Mouse (Mus musculus): ENCODE measurements around the gene Vmn1r13.
"Not testable (repeated sequence)": the region's sequence is repeated elsewhere in the genome, so short reads cannot be mapped to it uniquely, and the experiment has no call there.

Gene Vmn1r13

DNA sequence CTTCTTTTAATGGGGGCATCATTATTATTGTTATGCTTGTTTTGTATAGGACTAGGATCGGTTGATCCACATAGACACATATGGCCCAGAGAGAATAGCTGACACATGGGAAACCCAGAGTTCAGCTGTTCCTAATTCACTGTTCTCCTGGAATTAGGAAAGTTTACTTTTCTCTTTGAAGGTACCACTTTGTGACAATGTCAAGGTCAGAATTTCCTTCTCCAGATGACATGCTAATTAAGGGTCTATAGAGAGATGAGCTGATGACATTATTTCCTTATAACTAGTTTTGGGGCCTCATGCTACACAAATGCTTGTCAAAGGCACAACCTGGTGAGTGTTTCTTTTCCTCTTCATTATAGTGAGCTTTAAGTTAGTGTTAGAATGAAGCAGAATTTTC, at the start of gene Vmn1r13:
Gene Vmn1r13, plus strand, starts transcription at position 301 of the 400 bp plus-strand sequence.
- not testable (repeated sequence) for DNase-seq

DNA sequence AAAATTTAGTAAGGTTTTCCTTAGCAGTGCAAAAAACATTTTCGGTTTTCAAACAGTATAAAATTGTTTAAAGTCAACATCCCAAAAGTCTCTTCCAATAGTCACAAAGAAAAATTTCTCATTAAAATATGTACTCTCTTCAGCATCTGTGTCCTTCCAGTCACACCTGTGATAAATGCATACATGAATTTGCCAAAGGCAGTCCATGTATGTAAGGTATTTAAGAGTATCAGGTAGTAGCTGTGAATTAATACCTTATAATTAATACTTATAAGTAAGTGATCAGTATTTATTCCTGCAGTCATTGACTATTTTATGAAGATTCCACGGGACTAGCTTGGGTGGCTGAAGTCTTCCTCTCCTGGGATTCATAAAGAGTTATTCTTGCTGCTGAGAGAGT, 46.5 kb upstream of the Vmn1r13 start, which contains the start of gene Vmn1r12:
Gene Vmn1r12, plus strand, starts transcription at position 301 of the 400 bp plus-strand sequence.
- no peak for DNase-seq

DNA sequence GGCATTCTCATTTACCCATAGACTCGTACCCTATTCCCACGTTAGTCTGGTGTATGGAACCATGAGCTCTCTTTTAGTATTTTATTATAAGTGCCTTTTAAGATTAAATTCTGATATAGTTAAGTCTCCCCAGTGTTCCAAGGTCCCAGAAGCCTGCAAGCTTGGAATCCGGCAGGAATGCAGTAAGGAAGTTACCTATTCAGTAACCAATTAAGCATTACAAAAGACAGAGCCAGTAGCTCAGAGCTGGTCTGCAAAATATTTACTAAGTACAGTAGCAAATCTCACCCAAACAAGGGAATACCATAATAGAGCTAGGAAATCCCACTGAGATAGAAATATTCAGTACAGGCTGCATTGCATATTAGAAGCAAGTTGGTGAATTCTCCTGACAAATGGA, 13.1 kb upstream of the Vmn1r13 start:
- not testable (repeated sequence) for DNase-seq

DNA sequence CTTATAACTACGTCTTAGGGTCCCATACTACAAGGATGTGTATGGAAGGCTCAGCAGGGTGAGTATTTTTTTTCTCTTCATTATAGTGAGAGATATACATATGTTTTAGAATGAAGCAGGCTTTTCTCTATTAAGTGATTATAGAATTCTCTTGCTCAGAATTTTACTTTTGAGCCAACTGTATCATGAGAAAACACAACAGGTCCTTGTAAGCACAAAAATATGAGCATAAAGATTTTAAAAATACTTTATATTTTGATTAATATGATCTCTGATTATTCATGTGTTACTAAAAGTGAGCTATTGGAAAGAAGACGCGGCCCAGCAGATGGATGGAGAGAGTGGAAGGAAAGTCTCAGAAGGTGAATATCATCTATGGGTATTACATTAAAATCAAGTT, 28.3 kb downstream of the Vmn1r13 start, which contains the start of gene Vmn1r14:
Gene Vmn1r14, plus strand, starts transcription at position 301 of the 400 bp plus-strand sequence.
- no peak for DNase-seq

DNA sequence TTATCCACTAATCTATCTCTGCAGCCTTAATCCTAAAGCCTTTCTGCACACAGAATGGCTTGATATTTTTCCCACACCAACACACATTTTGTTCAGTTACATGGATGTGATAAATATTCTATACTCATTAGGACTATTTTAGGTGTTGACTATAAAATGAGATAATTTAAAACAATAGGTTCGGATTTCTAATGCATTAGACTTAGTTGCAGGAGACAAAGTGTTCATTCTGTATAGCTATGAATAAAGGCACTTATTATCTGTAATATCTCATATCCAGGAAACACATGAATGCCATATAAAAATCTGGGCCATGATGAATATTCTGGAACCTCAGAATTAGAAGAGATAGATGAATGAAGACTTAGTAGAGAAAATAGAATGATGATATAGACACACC, 54.6 kb downstream of the Vmn1r13 start, which contains the start of gene Vmn1r15:
Gene Vmn1r15, plus strand, starts transcription at position 301 of the 400 bp plus-strand sequence.
- no peak for DNase-seq

DNA sequence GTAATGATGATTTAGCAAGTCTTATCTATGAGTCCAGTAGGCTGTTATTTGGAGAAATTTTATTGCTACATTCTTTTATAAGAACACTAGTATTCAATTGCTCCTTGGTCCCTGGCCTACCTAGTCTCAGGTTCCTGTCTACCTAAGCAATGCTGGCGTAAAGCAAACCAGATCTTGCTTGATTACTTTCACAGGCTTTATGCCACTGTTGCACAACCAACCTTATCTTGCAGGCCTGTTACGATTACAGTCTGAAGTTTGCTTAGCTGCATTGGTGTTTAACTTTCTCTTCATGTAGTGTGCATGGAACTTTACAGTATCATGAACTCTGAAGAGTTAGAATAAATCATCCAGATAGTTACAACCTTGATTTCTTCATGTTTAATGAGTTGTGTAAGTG, 57.9 kb downstream of the Vmn1r13 start:
- no peak for DNase-seq

Data from thymus, postnatal 14 days (tissue).